Mouse (Mus musculus) heart, embryonic 14.5 days (tissue): ENCODE data around the gene Mmp21. TPM values are rescaled to one million over a fixed set of nuclear protein-coding genes. Genes with fewer than 3 reads are reported as not detected.
"Not testable (repeated sequence)": the region's sequence is repeated elsewhere in the genome, so short reads cannot be mapped to it uniquely, and the experiment has no call there.

Experiments used
- ATAC-seq: fragments of 200-750 bp; cut with Nextera tagmentation; 2 replicates; pipeline ENCODE4 v1.8.0; 2017; ENCODE audit warnings: low read depth, moderate TSS enrichment; ENCODE audit not compliant: insufficient number of reproducible peaks, insufficient read depth, low FRiP score
- H3K27ac ChIP-seq, 2 experiments: fragments of 200-500 bp in 1 of 2; fragments of 300-500 bp in 1 of 2; sonication (generic) in 1 of 2; replicated peaks in 1 of 2; 2 replicates each; pipeline ENCODE4 v1.5.1; 2012 to 2014; ENCODE audit warnings: low read depth in 2 of 2, low read length in 2 of 2, control low read depth in 1 of 2, mild to moderate bottlenecking in 1 of 2, mixed read lengths in 1 of 2; ENCODE audit not compliant: control insufficient read depth in 1 of 2, insufficient read depth in 1 of 2
- H3K27me3 ChIP-seq: fragments of 300-500 bp; sonication (generic); 2 replicates; pipeline ENCODE4 v1.6.1; 2014; ENCODE audit warnings: mild to moderate bottlenecking, low read length, control low read depth; ENCODE audit not compliant: control insufficient read depth, insufficient read depth
- H3K36me3 ChIP-seq: fragments of 300-500 bp; sonication (generic); 2 replicates; pipeline ENCODE4 v1.6.1; 2014; ENCODE audit warnings: mild to moderate bottlenecking, control low read depth, low read length, mixed read lengths; ENCODE audit not compliant: control insufficient read depth, insufficient read depth
- H3K4me1 ChIP-seq, 2 experiments: fragments of 200-500 bp in 1 of 2; fragments of 300-500 bp in 1 of 2; sonication (generic) in 1 of 2; 2 replicates each; pipeline ENCODE4 v1.6.1; 2012 to 2014; ENCODE audit warnings: low read length in 2 of 2, control low read depth in 1 of 2, mixed read lengths in 1 of 2; ENCODE audit not compliant: control insufficient read depth in 2 of 2, insufficient read depth in 2 of 2
- H3K4me2 ChIP-seq: fragments of 300-500 bp; sonication (generic); 2 replicates; pipeline ENCODE4 v1.6.1; 2014; ENCODE audit warnings: mild to moderate bottlenecking, low read length
- H3K4me3 ChIP-seq, 2 experiments: fragments of 200-500 bp in 1 of 2; fragments of 300-500 bp in 1 of 2; sonication (generic) in 1 of 2; 2 replicates each; pipeline ENCODE4 v1.5.1; 2012 to 2014; ENCODE audit warnings: low read length in 2 of 2, mild to moderate bottlenecking in 2 of 2, control low read depth in 1 of 2, low read depth in 1 of 2, moderate library complexity in 1 of 2; ENCODE audit not compliant: control insufficient read depth in 1 of 2, insufficient read depth in 1 of 2
- H3K9ac ChIP-seq: fragments of 300-500 bp; sonication (generic); 2 replicates; pipeline ENCODE4 v1.6.1; 2014; ENCODE audit warnings: mild to moderate bottlenecking, low read length
- H3K9me3 ChIP-seq: fragments of 300-500 bp; sonication (generic); 2 replicates; pipeline ENCODE4 v1.6.1; 2016; ENCODE audit warnings: low read length, control low read depth; ENCODE audit not compliant: control insufficient read depth
- WGBS: fragments of 180-500 bp; shearing (Covaris S2); extraction: QIAGEN DNeasy Blood & Tissue Kit; methylation state at CpG from one replicate; pipeline ENCODE4 v1.1.7; 2014; 5-methylcytosine and 5-hydroxymethylcytosine counted together
- polyA plus RNA-seq: library from polyadenylated mRNA; unstranded; fragments of >200 nt; fragmentation: Nextera tagmentation; extraction: Ambion mirVana; gene quantifications from 2 replicates; pipeline ENCODE4 v1.2.1, GENCODE M21; 2014

Mmp21 gene
- polyA plus RNA-seq, 1 experiment from 2014 or later = not detected

- no peak overlapping the region for H3K27ac ChIP-seq
- H3K36me3 ChIP-seq = peaks cover 9% of the 10 kb centered on the region
- H3K4me3 ChIP-seq = no peak overlapping the region
- 87% methylated on average over 2 of the region's 2 CpGs for WGBS
- no peaks in the 10 kb centered on the region for H3K27me3 ChIP-seq
- H3K9me3 ChIP-seq = peaks cover 4% of the 10 kb centered on the region; the same call in 1 of the 2 replicates
- no peak overlapping the region for H3K9ac ChIP-seq
- no peak overlapping the region for H3K4me2 ChIP-seq
- ATAC-seq = no peak
- H3K4me1 ChIP-seq = peaks cover 0 to 9% of the 10 kb centered on the region in 2 experiments; a peak in 2 of 4 replicates
Observed at GRCm38 (mm10) chr7:133707301-133707700, 27.4 kb upstream of the Mmp21 start.

DNA sequence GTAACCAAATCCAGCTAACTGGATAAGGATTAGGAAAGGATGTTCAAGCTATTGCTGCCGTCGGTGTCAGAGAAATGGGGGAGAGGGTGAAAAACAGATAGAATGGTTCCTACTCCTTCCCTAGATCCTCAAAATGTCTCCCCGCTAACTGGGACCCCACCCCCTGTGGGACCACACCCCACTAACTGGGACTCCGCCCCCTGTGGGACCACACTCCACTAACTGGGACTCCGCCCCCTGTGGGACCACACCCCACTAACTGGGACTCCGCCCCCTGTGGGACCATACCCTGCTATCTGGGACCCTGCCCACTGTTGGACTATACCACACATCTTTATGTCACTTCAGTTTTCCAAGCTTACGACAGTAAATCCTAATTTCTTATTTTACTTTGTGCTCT, 24.0 kb upstream of the Mmp21 start:
- no peaks in the 10 kb centered on the region for H3K27me3 ChIP-seq
- 0 out of 2 replicates have a peak, but pooled peaks cover 9% of the 10 kb centered on the region for H3K36me3 ChIP-seq
- no peak overlapping the region for H3K4me2 ChIP-seq
- peaks cover 4% of the 10 kb centered on the region; the same call in 1 of the 2 replicates for H3K9me3 ChIP-seq
- H3K27ac ChIP-seq = no peak overlapping the region
- 0 out of 4 replicates have a peak, but pooled peaks cover 0 to 5% of the 10 kb centered on the region in 2 experiments for H3K4me1 ChIP-seq
- ATAC-seq = no peak
- WGBS = 86% methylated on average over 7 of the region's 7 CpGs
- no peak overlapping the region for H3K4me3 ChIP-seq
- H3K9ac ChIP-seq = no peak overlapping the region

- no peak overlapping the region for H3K27ac ChIP-seq
- H3K27me3 ChIP-seq = no peaks in the 10 kb centered on the region
- H3K36me3 ChIP-seq = 0 out of 2 replicates have a peak, but pooled peaks cover 9% of the 10 kb centered on the region
- ATAC-seq = no peak
- H3K9ac ChIP-seq = no peak overlapping the region
- no peak overlapping the region; the same call in 1 of the 2 replicates for H3K4me2 ChIP-seq
- WGBS = 32% methylated on average over 10 of the region's 10 CpGs
- no peaks in the 10 kb centered on the region; a peak in 2 of 4 replicates for H3K4me1 ChIP-seq
- no peak overlapping the region for H3K4me3 ChIP-seq
- H3K9me3 ChIP-seq = 0 out of 2 replicates have a peak, but pooled peaks cover under 1% of the 10 kb centered on the region
Observed at GRCm38 (mm10) chr7:133702333-133702732, 22.5 kb upstream of the Mmp21 start.

DNA sequence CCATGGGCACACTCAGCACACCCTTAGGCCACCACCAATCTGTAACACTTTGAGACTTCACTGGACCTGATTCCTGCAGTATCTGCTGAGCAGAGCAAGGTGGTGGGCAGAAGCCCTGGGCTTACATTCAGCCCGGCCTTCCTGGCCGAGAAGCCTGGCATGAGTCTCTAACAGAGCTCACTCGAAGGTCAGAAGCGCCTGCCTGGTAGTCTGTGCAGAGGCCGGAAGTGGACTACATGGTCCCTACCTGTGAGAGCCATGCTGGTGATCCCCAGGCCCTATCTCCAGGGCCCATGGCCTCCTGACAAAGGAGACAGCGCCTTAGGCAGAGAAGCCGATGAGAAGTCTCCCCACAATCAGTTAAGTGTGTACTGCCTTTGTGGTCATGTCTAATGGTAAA, 21.5 kb upstream of the Mmp21 start:
- Histone ChIP-seq H3K4me3 (no peak overlapping the region), H3K27ac (no peak overlapping the region)
- 91% methylated on average over 7 of the region's 7 CpGs for WGBS

DNA sequence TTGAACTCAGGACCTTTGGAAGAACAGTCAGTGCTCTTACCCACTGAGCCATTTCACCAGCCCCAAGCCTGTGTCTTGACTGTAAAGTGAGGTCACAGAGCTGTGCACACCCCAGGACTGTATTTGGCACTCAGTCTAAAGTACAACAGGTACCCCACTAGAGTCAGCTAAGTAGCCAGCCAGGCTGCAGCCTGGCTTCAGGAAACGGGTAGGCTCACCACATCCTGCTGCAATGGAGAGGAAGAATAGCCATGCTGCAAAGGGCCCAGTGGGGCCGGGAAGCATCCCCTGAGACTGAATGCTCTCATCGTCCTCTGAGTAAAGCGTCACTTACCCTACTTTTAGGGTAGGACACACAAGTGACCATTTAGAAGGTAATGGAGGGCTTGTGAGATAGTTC, 20.0 kb upstream of the Mmp21 start:
- H3K27me3 ChIP-seq = no peaks in the 10 kb centered on the region
- no peaks in the 10 kb centered on the region; a peak in 2 of 4 replicates for H3K4me1 ChIP-seq
- H3K36me3 ChIP-seq = 0 out of 2 replicates have a peak, but pooled peaks cover 14% of the 10 kb centered on the region
- H3K4me3 ChIP-seq = no peak overlapping the region
- no peak overlapping the region for H3K9ac ChIP-seq
- no peak overlapping the region for H3K27ac ChIP-seq
- no peak overlapping the region for H3K4me2 ChIP-seq
- WGBS = 83% methylated on average over 4 of the region's 4 CpGs
- H3K9me3 ChIP-seq = no peaks in the 10 kb centered on the region
- no peak for ATAC-seq

More for the DNA sequence above, 21.5 kb upstream of the Mmp21 start:
- Histone ChIP-seq H3K9ac (no peak overlapping the region), H3K4me2 (no peak overlapping the region), H3K9me3 (no peaks in the 10 kb centered on the region), H3K27me3 (no peaks in the 10 kb centered on the region), H3K4me1 (no peaks in the 10 kb centered on the region; a peak in 2 of 4 replicates), H3K36me3 (0 out of 2 replicates have a peak, but pooled peaks cover 13% of the 10 kb centered on the region)
- ATAC-seq = no peak

- Histone ChIP-seq H3K4me3 (no peak overlapping the region), H3K4me2 (no peak overlapping the region), H3K27ac (no peak overlapping the region), H3K27me3 (no peaks in the 10 kb centered on the region), H3K4me1 (no peaks in the 10 kb centered on the region; a peak in 2 of 4 replicates), H3K9me3 (no peaks in the 10 kb centered on the region), H3K9ac (no peak overlapping the region), H3K36me3 (0 out of 2 replicates have a peak, but pooled peaks cover 14% of the 10 kb centered on the region)
- no peak for ATAC-seq
- WGBS = 49% methylated on average over 12 of the region's 12 CpGs
Observed at GRCm38 (mm10) chr7:133698021-133698709, 18.3 kb upstream of the Mmp21 start.

DNA sequence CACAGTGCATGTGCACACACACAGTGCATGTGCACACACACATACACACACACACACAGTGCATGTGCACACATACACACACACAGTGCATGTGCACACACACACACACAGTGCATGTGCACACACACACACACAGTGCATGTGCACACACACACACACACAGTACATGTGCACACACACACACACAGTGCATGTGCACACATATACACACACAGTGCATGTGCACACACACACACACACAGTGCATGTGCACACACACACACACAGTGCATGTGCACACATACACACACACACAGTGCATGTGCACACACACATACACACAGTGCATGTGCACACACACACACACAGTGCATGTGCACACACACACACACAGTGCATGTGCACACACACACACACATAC, 5.8 kb upstream of the Mmp21 start:
- H3K9ac ChIP-seq, H3K27ac ChIP-seq, H3K4me1 ChIP-seq, H3K4me3 ChIP-seq, H3K4me2 ChIP-seq, H3K27me3 ChIP-seq, ATAC-seq: not testable (repeated sequence)
- H3K36me3 ChIP-seq = peaks cover 30% of the 10 kb centered on the region
- H3K9me3 ChIP-seq = peaks cover 22% of the 10 kb centered on the region
